Mouse (Mus musculus): ENCODE measurements around the gene Mapk8ip3. TPM values are rescaled to one million over a fixed set of nuclear protein-coding genes. Genes with fewer than 3 reads are reported as not detected.

Mapk8ip3 gene
- polyA plus RNA-seq, 1 experiment from 2014 or later = 55.8 TPM

- Histone ChIP-seq H3K4me3 (no peak overlapping the region), H3K9ac (no peak overlapping the region), H3K4me1 (peaks cover 16% of the 10 kb centered on the region), H3K4me2 (replicated peaks) (no peak overlapping the region), H3K27me3 (no peaks in the 10 kb centered on the region), H3K36me3 (peaks cover 82% of the 10 kb centered on the region), H3K27ac (no peak overlapping the region), H3K9me3 (no peaks in the 10 kb centered on the region)
- 94% methylated on average over 6 of the region's 6 CpGs for WGBS
- no peak for ATAC-seq (ENCODE audit: insufficient number of reproducible peaks, insufficient read depth, low FRiP score, low TSS enrichment)
Measured at GRCm38 (mm10) chr17:24900014-24900413, 36.8 kb downstream of the Mapk8ip3 start.

DNA sequence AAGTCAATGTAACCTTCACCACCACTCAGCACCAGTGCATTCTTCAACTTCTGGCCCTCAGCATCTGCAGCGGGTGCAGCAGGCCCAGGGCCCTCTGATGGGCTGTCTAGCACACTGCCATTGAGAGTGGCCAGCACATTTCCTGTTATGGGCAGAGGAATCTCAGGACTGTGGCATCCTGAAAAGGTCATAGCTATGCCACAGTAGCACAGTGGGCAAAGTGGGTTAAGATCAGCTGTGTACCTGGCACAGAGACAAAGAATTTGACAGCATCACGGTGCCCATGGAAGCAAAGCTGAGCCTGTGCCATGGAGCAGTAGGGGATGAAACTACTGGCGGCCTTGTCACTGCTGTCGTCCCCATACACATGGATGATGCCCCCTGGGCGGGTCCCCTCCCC lies 37.6 kb downstream of the Mapk8ip3 start:
- Histone ChIP-seq H3K27ac (0 out of 2 replicates have a peak overlapping the region, but pooled peaks have one; percentile 2), H3K4me2 (replicated peaks) (no peak overlapping the region), H3K36me3 (peaks cover 73% of the 10 kb centered on the region), H3K4me3 (no peak overlapping the region), H3K27me3 (no peaks in the 10 kb centered on the region), H3K9ac (no peak overlapping the region), H3K4me1 (peaks cover 19% of the 10 kb centered on the region), H3K9me3 (no peaks in the 10 kb centered on the region)
- ATAC-seq (ENCODE audit: insufficient number of reproducible peaks, insufficient read depth, low FRiP score, low TSS enrichment) = no peak
- 90% methylated on average over 5 of the region's 5 CpGs for WGBS

GRCm38 (mm10) chr17:24898041-24898854 lies 38.5 kb downstream of the Mapk8ip3 start:
- H3K9me3 ChIP-seq = no peaks in the 10 kb centered on the region
- peaks cover 67% of the 10 kb centered on the region for H3K36me3 ChIP-seq
- H3K4me3 ChIP-seq = no peak overlapping the region
- H3K9ac ChIP-seq = no peak overlapping the region
- 77% methylated on average over 4 of the region's 4 CpGs for WGBS
- H3K27ac ChIP-seq = no peak overlapping the region
- H3K27me3 ChIP-seq = no peaks in the 10 kb centered on the region
- H3K4me2 ChIP-seq (replicated peaks) = no peak overlapping the region
- H3K4me1 ChIP-seq = peaks cover 25% of the 10 kb centered on the region
- no peak for ATAC-seq (ENCODE audit: insufficient number of reproducible peaks, insufficient read depth, low FRiP score, low TSS enrichment)

GRCm38 (mm10) chr17:24897600-24897999 lies 39.2 kb downstream of the Mapk8ip3 start:
- H3K4me3 ChIP-seq = peak overlapping the region; percentile 86
- no peak for ATAC-seq (ENCODE audit: insufficient number of reproducible peaks, insufficient read depth, low FRiP score, low TSS enrichment)
- H3K4me1 ChIP-seq = peaks cover 25% of the 10 kb centered on the region
- H3K36me3 ChIP-seq = peaks cover 67% of the 10 kb centered on the region
- H3K27me3 ChIP-seq = no peaks in the 10 kb centered on the region
- H3K9me3 ChIP-seq = no peaks in the 10 kb centered on the region
- H3K9ac ChIP-seq = no peak overlapping the region
- 79% methylated on average over 4 of the region's 4 CpGs for WGBS
- peak overlapping the region; percentile 98; the same call in 1 of the 2 replicates for H3K4me2 ChIP-seq (replicated peaks)
- H3K27ac ChIP-seq = no peak overlapping the region

- Histone ChIP-seq H3K27ac (peak overlapping the region; percentile 73; the same call in 1 of the 2 replicates), H3K9me3 (no peaks in the 10 kb centered on the region), H3K4me1 (peaks cover 25% of the 10 kb centered on the region), H3K4me3 (peak overlapping the region; percentile 86), H3K27me3 (no peaks in the 10 kb centered on the region), H3K9ac (peak overlapping the region; percentile 92), H3K4me2 (replicated peaks) (peak overlapping the region; percentile 98), H3K36me3 (peaks cover 67% of the 10 kb centered on the region)
- 42% methylated on average over 11 of the region's 11 CpGs for WGBS
- no peak for ATAC-seq (ENCODE audit: insufficient number of reproducible peaks, insufficient read depth, low FRiP score, low TSS enrichment)
Measured at GRCm38 (mm10) chr17:24896993-24897269, 39.8 kb downstream of the Mapk8ip3 start.

DNA sequence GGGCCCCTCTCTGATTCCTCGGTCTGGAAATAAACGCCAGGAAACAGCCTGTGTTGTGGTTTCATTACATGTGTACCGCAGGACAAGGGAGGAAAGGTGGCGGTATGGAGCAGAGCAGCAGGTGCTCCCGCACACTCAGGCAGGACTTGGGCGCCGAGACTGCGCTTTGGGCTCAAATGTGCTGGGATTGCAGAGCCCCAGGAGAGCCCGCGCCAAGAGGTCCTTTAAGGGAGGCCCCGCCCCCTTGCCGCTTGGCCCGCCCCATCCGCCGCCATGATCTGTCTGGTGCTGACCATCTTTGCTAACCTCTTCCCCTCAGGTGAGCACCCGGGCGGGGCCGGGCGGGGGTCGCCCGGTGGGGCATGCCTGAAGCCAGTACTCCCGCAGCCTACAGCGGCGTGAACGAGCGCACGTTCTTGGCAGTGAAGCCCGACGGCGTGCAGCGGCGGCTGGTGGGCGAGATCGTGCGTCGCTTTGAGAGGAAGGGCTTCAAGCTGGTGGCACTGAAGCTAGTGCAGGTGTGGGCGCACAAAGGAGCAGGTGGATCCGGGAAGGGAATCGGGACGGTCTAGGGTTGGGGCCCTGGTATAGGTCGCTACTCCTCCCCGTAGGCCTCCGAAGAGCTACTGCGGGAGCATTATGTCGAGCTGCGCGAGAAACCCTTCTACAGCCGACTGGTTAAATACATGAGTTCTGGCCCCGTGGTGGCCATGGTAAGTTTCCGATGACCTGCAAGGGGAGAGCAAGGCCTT lies 40.4 kb downstream of the Mapk8ip3 start, which contains the start of gene Nme3:
Nme3 (plus strand) TSS at position 260 of the 752 bp plus-strand sequence.
- Histone ChIP-seq H3K9me3 (no peaks in the 10 kb centered on the region), H3K27me3 (no peaks in the 10 kb centered on the region), H3K27ac (peak within 1 kb of the TSS; percentile 89), H3K4me1 (peaks cover 25% of the 10 kb centered on the region), H3K36me3 (peaks cover 66% of the 10 kb centered on the region), H3K4me2 (replicated peaks) (peak within 1 kb of the TSS; percentile 98), H3K4me3 (peak within 1 kb of the TSS; percentile 86), H3K9ac (peak within 1 kb of the TSS; percentile 92)
- ATAC-seq (ENCODE audit: insufficient number of reproducible peaks, insufficient read depth, low FRiP score, low TSS enrichment) = peak; percentile 62
- 2% methylated on average over 50 of the region's 50 CpGs for WGBS

- no peaks in the 10 kb centered on the region for H3K27me3 ChIP-seq
- peak overlapping the region; percentile 86 for H3K4me3 ChIP-seq
- H3K9me3 ChIP-seq = no peaks in the 10 kb centered on the region
- H3K27ac ChIP-seq = peak overlapping the region; percentile 89
- H3K4me1 ChIP-seq = peaks cover 25% of the 10 kb centered on the region
- peak overlapping the region; percentile 92 for H3K9ac ChIP-seq
- WGBS = 11% methylated on average over 23 of the region's 23 CpGs
- no peak for ATAC-seq (ENCODE audit: insufficient number of reproducible peaks, insufficient read depth, low FRiP score, low TSS enrichment)
- H3K36me3 ChIP-seq = peaks cover 66% of the 10 kb centered on the region
- H3K4me2 ChIP-seq (replicated peaks) = peak overlapping the region; percentile 98
Measured at GRCm38 (mm10) chr17:24895571-24896240, 41.1 kb downstream of the Mapk8ip3 start.

DNA sequence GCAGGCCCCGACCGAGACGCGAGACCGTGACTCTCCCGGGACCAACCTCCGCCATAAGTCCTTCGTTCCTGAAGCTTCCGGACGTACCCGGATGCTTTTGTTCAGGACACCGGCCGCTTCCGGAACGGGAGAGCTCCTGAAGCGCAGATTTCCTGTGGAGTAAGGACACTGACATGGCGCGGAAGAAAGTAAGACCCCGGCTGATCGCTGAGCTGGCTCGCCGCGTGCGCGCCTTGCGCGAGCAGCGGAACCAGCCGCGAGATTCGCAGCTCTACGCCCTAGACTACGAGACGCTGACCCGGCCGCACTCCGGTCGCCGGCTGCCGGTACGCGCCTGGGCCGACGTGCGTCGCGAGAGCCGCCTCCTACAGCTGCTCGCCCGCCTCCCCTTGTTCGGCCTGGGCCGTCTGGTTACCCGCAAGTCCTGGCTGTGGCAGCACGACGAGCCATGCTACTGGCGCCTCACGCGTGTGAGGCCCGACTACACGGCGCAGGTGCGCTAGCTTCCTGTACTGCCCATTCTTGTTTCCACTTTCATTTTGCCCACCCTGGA lies 41.7 kb downstream of the Mapk8ip3 start, which contains the start of the genes Eme2 and Mrps34:
Eme2 (minus strand) TSS at position 93 of the 553 bp plus-strand sequence.
Mrps34 (plus strand) TSS at position 122 of the 553 bp plus-strand sequence.
- Histone ChIP-seq H3K27ac (peak within 1 kb of the TSS; percentile 89), H3K9ac (peak within 1 kb of the TSS; percentile 92), H3K27me3 (no peaks in the 10 kb centered on the region), H3K4me1 (peaks cover 25% of the 10 kb centered on the region), H3K9me3 (no peaks in the 10 kb centered on the region), H3K4me2 (replicated peaks) (peak within 1 kb of the TSS; percentile 98), H3K4me3 (peak within 1 kb of the TSS; percentile 86), H3K36me3 (peaks cover 66% of the 10 kb centered on the region)
- ATAC-seq (ENCODE audit: insufficient number of reproducible peaks, insufficient read depth, low FRiP score, low TSS enrichment) = no peak
- under 1% methylated on average over 62 of the region's 62 CpGs for WGBS

- H3K4me2 ChIP-seq (replicated peaks) = peak overlapping the region; percentile 98
- WGBS = 11% methylated on average over 31 of the region's 31 CpGs
- no peak for ATAC-seq (ENCODE audit: insufficient number of reproducible peaks, insufficient read depth, low FRiP score, low TSS enrichment)
- no peaks in the 10 kb centered on the region for H3K27me3 ChIP-seq
- H3K9ac ChIP-seq = peak overlapping the region; percentile 92
- peaks cover 65% of the 10 kb centered on the region for H3K36me3 ChIP-seq
- peaks cover 25% of the 10 kb centered on the region for H3K4me1 ChIP-seq
- peak overlapping the region; percentile 89 for H3K27ac ChIP-seq
- H3K4me3 ChIP-seq = peak overlapping the region; percentile 86
- H3K9me3 ChIP-seq = no peaks in the 10 kb centered on the region
Measured at GRCm38 (mm10) chr17:24894061-24894994, 42.4 kb downstream of the Mapk8ip3 start.

DNA sequence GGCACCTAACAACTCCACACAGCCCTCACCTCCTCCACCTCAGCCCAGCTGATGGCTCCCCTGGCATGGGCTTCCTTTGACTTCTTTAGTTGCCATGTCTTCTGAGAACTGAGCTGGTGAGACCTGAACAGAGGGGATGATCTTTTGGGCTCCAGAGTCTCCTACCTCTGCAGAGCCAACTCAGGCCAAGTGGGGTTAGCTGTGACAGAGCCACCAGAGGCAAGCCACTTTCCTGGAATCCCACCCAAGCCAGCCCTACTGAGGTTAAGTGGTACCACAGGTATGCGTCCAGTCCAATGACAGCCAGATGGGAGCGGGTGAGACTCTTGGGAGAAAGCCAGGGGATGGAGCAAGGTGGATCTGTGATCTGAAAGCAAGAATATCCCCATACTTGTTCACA lies 43.5 kb downstream of the Mapk8ip3 start:
- Histone ChIP-seq H3K9me3 (no peaks in the 10 kb centered on the region), H3K9ac (no peak overlapping the region), H3K36me3 (peaks cover 60% of the 10 kb centered on the region), H3K4me2 (replicated peaks) (no peak overlapping the region), H3K4me1 (peaks cover 25% of the 10 kb centered on the region), H3K27ac (no peak overlapping the region), H3K4me3 (0 out of 2 replicates have a peak overlapping the region, but pooled peaks have one; percentile 0), H3K27me3 (no peaks in the 10 kb centered on the region)
- ATAC-seq (ENCODE audit: insufficient number of reproducible peaks, insufficient read depth, low FRiP score, low TSS enrichment) = no peak
- WGBS = 90% methylated on average over 2 of the region's 2 CpGs

Measured in embryonic facial prominence, embryonic 12.5 days (tissue).